Mouse (Mus musculus) kidney, postnatal 0 days (tissue): ENCODE data around the gene Gm5767. TPM values are rescaled to one million over a fixed set of nuclear protein-coding genes. Genes with fewer than 3 reads are reported as not detected.

Source experiments
- ATAC-seq: fragments of 200-750 bp; cut with Nextera tagmentation; replicated peaks from 2 replicates; pipeline ENCODE4 v1.8.0; 2017; ENCODE audit warnings: low read depth, moderate number of reproducible peaks, moderate TSS enrichment, moderate library complexity; ENCODE audit not compliant: low FRiP score
- DNase-seq: peaks from one replicate; pipeline ENCODE4 v3.0.0-alpha.2; 2016; ENCODE audit warnings: low spot score
- H3K27ac ChIP-seq: fragments of 300-500 bp; sonication (generic); 2 replicates; pipeline ENCODE4 v1.5.1; 2014; ENCODE audit warnings: mild to moderate bottlenecking
- H3K27me3 ChIP-seq: fragments of 300-500 bp; sonication (generic); 2 replicates; pipeline ENCODE4 v1.6.1; 2014; ENCODE audit warnings: low read length, mixed read lengths; ENCODE audit not compliant: insufficient read depth
- H3K36me3 ChIP-seq: fragments of 300-500 bp; sonication (generic); 2 replicates; pipeline ENCODE4 v1.6.1; 2014; ENCODE audit warnings: low read length, mixed read lengths; ENCODE audit not compliant: insufficient read depth
- H3K4me1 ChIP-seq: fragments of 300-500 bp; sonication (generic); replicated peaks from 2 replicates; pipeline ENCODE4 v1.6.1; 2014; ENCODE audit warnings: antibody characterized with exemption, low read length, mixed read lengths; ENCODE audit not compliant: insufficient read depth
- H3K4me2 ChIP-seq: fragments of 300-500 bp; sonication (generic); 2 replicates; pipeline ENCODE4 v1.6.1; 2014; ENCODE audit warnings: mild to moderate bottlenecking, low read length, moderate library complexity, mixed read lengths
- H3K4me3 ChIP-seq: fragments of 300-500 bp; sonication (generic); replicated peaks from 2 replicates; pipeline ENCODE4 v1.5.1; 2014; ENCODE audit warnings: low read depth, low read length
- H3K9ac ChIP-seq: fragments of 300-500 bp; sonication (generic); 2 replicates; pipeline ENCODE4 v1.6.1; 2014; ENCODE audit warnings: low read depth, low read length
- H3K9me3 ChIP-seq: fragments of 300-500 bp; sonication (generic); replicated peaks from 2 replicates; pipeline ENCODE4 v1.6.1; 2016; ENCODE audit warnings: low read length, inconsistent platforms, mixed read lengths
- CTCF ChIP-seq: IDR thresholded peaks from 2 replicates; pipeline ENCODE4 v1.5.1; 2016; ENCODE audit warnings: antibody characterized with exemption, low read depth, mild to moderate bottlenecking, moderate library complexity
- WGBS: fragments of 180-500 bp; shearing (Covaris S2); extraction: QIAGEN DNeasy Blood & Tissue Kit; methylation state at CpG from one replicate; pipeline ENCODE4 v1.1.7; 2014; 5-methylcytosine and 5-hydroxymethylcytosine counted together
- polyA plus RNA-seq: library from polyadenylated mRNA; unstranded; fragments of >200 nt; fragmentation: Nextera tagmentation; extraction: Ambion mirVana; gene quantifications from 2 replicates; pipeline ENCODE4 v1.2.1, GENCODE M21; 2015

Gm5767 gene
- polyA plus RNA-seq, 1 experiment from 2014 or later = not detected

- H3K9me3 ChIP-seq = no peaks in the 10 kb centered on the region
- DNase-seq = no peak
- peak overlapping the region; percentile 84; the same call in 1 of the 2 replicates for H3K4me2 ChIP-seq
- TF ChIP-seq CTCF = no peak
- no peak overlapping the region for H3K27ac ChIP-seq
- H3K4me1 ChIP-seq = peaks cover 18% of the 10 kb centered on the region
- H3K27me3 ChIP-seq = no peaks in the 10 kb centered on the region
- no peak for ATAC-seq
- H3K4me3 ChIP-seq = no peak overlapping the region
- no peak overlapping the region for H3K9ac ChIP-seq
- no peaks in the 10 kb centered on the region for H3K36me3 ChIP-seq
These were observed 7.8 kb upstream of the Gm5767 start for GRCm38 (mm10) chr16:8672811-8673210.

DNA sequence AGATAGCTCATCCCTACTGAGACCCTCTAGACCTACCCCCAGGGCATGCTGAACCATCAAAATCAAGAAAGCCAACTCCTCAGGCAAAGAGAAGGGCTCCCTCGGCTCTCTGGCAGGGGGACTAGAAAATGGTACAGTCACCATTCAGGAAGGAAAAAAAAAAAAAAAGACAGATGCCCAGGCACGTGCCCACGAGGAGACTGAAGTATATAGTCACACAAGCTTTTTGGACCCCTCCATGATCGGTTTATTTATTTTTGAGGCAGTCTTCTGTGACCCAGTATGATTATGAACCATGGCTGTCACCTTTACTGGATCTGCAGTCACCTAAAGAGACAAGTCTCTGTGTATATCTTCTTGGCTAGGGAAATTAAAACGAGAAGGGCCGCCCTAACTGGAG is 7.2 kb upstream of the Gm5767 start:
- TF ChIP-seq CTCF = no peak
- WGBS = 62% methylated on average over 6 of the region's 6 CpGs
- H3K9me3 ChIP-seq = no peaks in the 10 kb centered on the region
- no peak overlapping the region for H3K9ac ChIP-seq
- no peaks in the 10 kb centered on the region for H3K36me3 ChIP-seq
- H3K27ac ChIP-seq = no peak overlapping the region
- no peak overlapping the region for H3K4me3 ChIP-seq
- H3K4me1 ChIP-seq = peaks cover 18% of the 10 kb centered on the region
- no peak for ATAC-seq
- H3K4me2 ChIP-seq = no peak overlapping the region
- no peaks in the 10 kb centered on the region for H3K27me3 ChIP-seq
- DNase-seq = no peak

- Histone ChIP-seq H3K4me1 (peaks cover 18% of the 10 kb centered on the region), H3K27me3 (no peaks in the 10 kb centered on the region), H3K4me2 (no peak overlapping the region), H3K27ac (no peak overlapping the region), H3K9ac (no peak overlapping the region), H3K9me3 (no peaks in the 10 kb centered on the region), H3K36me3 (no peaks in the 10 kb centered on the region), H3K4me3 (no peak overlapping the region)
- no peak for ATAC-seq
- DNase-seq = peak; percentile 78
- WGBS = 6% methylated on average over 8 of the region's 8 CpGs
- peak; percentile 87 for TF ChIP-seq CTCF
These were observed 6.4 kb upstream of the Gm5767 start for GRCm38 (mm10) chr16:8674165-8674564.

DNA sequence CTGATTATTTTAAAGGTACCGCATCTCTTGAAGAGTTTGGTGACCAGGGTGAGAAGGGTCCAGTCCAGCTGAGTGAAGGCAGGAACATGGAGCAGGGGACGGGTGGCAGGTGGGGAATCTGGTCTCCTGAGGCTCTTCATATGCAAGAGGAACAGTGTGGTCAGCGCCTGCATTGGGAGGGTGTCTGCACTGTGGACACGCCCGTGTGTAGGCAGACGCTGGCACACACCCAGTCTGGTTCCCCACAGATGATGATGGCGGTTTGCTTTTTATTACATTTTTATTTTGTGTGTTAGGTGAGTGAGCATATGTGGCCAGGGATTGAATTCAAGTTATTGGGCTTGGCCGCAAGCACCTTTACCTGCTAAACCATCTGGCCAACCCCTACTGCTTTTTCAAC is 5.0 kb upstream of the Gm5767 start:
- Histone ChIP-seq H3K27me3 (no peaks in the 10 kb centered on the region), H3K4me2 (no peak overlapping the region), H3K36me3 (no peaks in the 10 kb centered on the region), H3K9ac (no peak overlapping the region), H3K27ac (no peak overlapping the region), H3K4me3 (no peak overlapping the region), H3K9me3 (no peaks in the 10 kb centered on the region), H3K4me1 (peaks cover 7% of the 10 kb centered on the region; the same call in 1 of the 2 replicates)
- 84% methylated on average over 8 of the region's 8 CpGs for WGBS
- DNase-seq (no peak), ATAC-seq (no peak)
- TF ChIP-seq CTCF = no peak

- Histone ChIP-seq H3K4me2 (no peak overlapping the region), H3K4me1 (0 out of 2 replicates have a peak, but pooled peaks cover under 1% of the 10 kb centered on the region), H3K9ac (no peak overlapping the region), H3K4me3 (no peak overlapping the region), H3K9me3 (no peaks in the 10 kb centered on the region), H3K27me3 (no peaks in the 10 kb centered on the region), H3K27ac (no peak overlapping the region), H3K36me3 (no peaks in the 10 kb centered on the region)
- no peak for DNase-seq
- 76% methylated on average over 2 of the region's 2 CpGs for WGBS
- ATAC-seq = no peak
- TF ChIP-seq CTCF = no peak
These were observed 4.3 kb upstream of the Gm5767 start for GRCm38 (mm10) chr16:8676228-8676627.

DNA sequence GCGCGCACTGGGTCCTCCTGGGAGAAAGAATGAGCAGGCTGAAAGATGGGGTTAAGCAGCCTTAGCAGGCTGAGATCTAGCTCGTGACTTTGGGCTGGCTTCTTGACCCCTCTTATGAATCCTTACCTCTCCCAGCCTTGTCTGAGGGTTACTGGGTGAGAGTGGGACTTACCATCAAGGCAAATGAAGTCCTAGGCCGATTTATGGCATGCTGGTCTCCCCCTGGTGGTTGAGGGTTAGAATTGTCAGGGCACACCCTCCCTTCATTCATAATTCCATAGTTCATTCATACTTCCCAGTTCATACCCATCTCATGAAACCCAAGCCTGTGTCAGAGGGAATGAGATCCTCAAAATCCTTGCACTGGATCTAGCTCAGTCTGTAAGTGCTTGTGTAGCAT is 3.8 kb upstream of the Gm5767 start:
- no peaks in the 10 kb centered on the region for H3K27me3 ChIP-seq
- peak; percentile 88 for TF ChIP-seq CTCF
- ATAC-seq = no peak
- H3K4me1 ChIP-seq = no peaks in the 10 kb centered on the region
- no peaks in the 10 kb centered on the region for H3K9me3 ChIP-seq
- no peak overlapping the region for H3K27ac ChIP-seq
- H3K36me3 ChIP-seq = no peaks in the 10 kb centered on the region
- no peak overlapping the region for H3K9ac ChIP-seq
- peak; percentile 72 for DNase-seq
- no peak overlapping the region for H3K4me2 ChIP-seq
- 55% methylated on average over 4 of the region's 4 CpGs for whole genome bisulfite sequencing
- no peak overlapping the region for H3K4me3 ChIP-seq

GRCm38 (mm10) chr16:8678035-8678434 is 2.5 kb upstream of the Gm5767 start:
- no peak for ATAC-seq
- Histone ChIP-seq H3K9me3 (no peaks in the 10 kb centered on the region), H3K9ac (no peak overlapping the region), H3K4me3 (no peak overlapping the region), H3K27me3 (no peaks in the 10 kb centered on the region), H3K4me2 (no peak overlapping the region), H3K4me1 (no peaks in the 10 kb centered on the region), H3K36me3 (no peaks in the 10 kb centered on the region), H3K27ac (no peak overlapping the region)
- no peak for DNase-seq
- WGBS = 40% methylated on average over 5 of the region's 5 CpGs
- no peak for TF ChIP-seq CTCF
